Mouse (Mus musculus): ENCODE data around the gene Hbb-bt. TPM values are rescaled to one million over a fixed set of nuclear protein-coding genes. Genes with fewer than 3 reads are reported as not detected.

Hbb-bt gene
- total and polyA plus RNA-seq, 3 experiments: 0.42 to 5.6 (median 4.3) TPM

- Histone ChIP-seq H3K4me3 (replicated peaks in 1 of 3; ENCODE audit: low read depth in 2 of 3, low read length in 2 of 3, poor library complexity in 1 of 3) (no peak overlapping the region), H3K27me3 (replicated peaks) (no peaks in the 10 kb centered on the region), H3K27ac (ENCODE audit: insufficient read depth, low read depth) (no peak overlapping the region), H3K36me3 (replicated peaks in 1 of 2; ENCODE audit: control insufficient read depth in 1 of 2, insufficient read depth in 1 of 2, low read length in 1 of 2) (no peaks in the 10 kb centered on the region), H3K9me3 (replicated peaks; ENCODE audit: low read length) (no peaks in the 10 kb centered on the region), H3K4me1 (ENCODE audit: control insufficient read depth in 1 of 2, insufficient read depth in 2 of 2) (peaks cover 2 to 53% of the 10 kb centered on the region in 2 experiments; a peak in 3 of 4 replicates), H3K4me2 (ENCODE audit: insufficient read depth, low read depth, poor library complexity, severe bottlenecking) (no peak overlapping the region), H3K9ac (ENCODE audit: insufficient read depth, low read depth) (no peak overlapping the region), H3K79me2 (replicated peaks; ENCODE audit: control insufficient read depth, extremely low read depth, insufficient read depth, poor library complexity, severe bottlenecking) (no peaks in the 10 kb centered on the region)
- dilution Hi-C loops (cut with MboI; ENCODE audit: extremely low pct_ligation_motif_present, extremely low pct_unique_long_range_greater_than_20kb, low sequenced_read_pairs): no loop called here
- no peak for DNase-seq (ENCODE audit: extremely low read depth)
- in situ Hi-C loops (cut with MboI; ENCODE audit: low pct_ligation_motif_present, low pct_unique_long_range_greater_than_20kb, low sequenced_read_pairs): no loop called here
- TF ChIP-seq HCFC1 (IDR thresholded peaks at IDR 0.05; ENCODE audit: low read depth, low read length): no peak
- TF ChIP-seq MAZ (IDR thresholded peaks at IDR 0.05; ENCODE audit: low read depth, low read length): no peak
- TF ChIP-seq E2F4 (IDR thresholded peaks at IDR 0.05; ENCODE audit: insufficient replicate concordance, low read depth, low read length): no peak
- TF ChIP-seq MXI1 (IDR thresholded peaks at IDR 0.05; ENCODE audit: low read depth, low read length): no peak
- TF ChIP-seq ELF1 (IDR thresholded peaks at IDR 0.05; ENCODE audit: low read depth, low read length): no peak
- no peak for TF ChIP-seq JUND (conservative IDR thresholded peaks at IDR 0.05; ENCODE audit: low read depth, low read length)
- no peak for TF ChIP-seq BHLHE40 (IDR thresholded peaks at IDR 0.05; ENCODE audit: low read depth, low read length)
- TF ChIP-seq NELFE (IDR thresholded peaks at IDR 0.05; ENCODE audit: low read depth, low read length): no peak
- TF ChIP-seq PAX5 (IDR thresholded peaks at IDR 0.05; ENCODE audit: low read length): no peak
- no peak for TF ChIP-seq CTCF (conservative IDR thresholded peaks at IDR 0.05 in 1 of 2, IDR thresholded peaks at IDR 0.05 in 1 of 2; ENCODE audit: low read depth in 2 of 2, low read length in 2 of 2)
- no peak for TF ChIP-seq ZKSCAN1 (IDR thresholded peaks at IDR 0.05; ENCODE audit: borderline replicate concordance, low read depth, low read length)
- TF ChIP-seq RCOR1 (conservative IDR thresholded peaks at IDR 0.05; ENCODE audit: low read depth, low read length): no peak
- no peak for TF ChIP-seq TCF12 (IDR thresholded peaks at IDR 0.05; ENCODE audit: low read depth, low read length)
- TF ChIP-seq MEF2A (IDR thresholded peaks at IDR 0.05; ENCODE audit: borderline replicate concordance, low read depth, low read length): no peak
- TF ChIP-seq SMC3 (IDR thresholded peaks at IDR 0.05; ENCODE audit: low read depth, low read length): no peak
These were observed 2.5 kb downstream of the Hbb-bt start for GRCm38 (mm10) chr7:103811223-103811845.

- H3K4me3 ChIP-seq (replicated peaks in 1 of 3; ENCODE audit: low read depth in 2 of 3, low read length in 2 of 3, poor library complexity in 1 of 3): no peak overlapping the region
- TF ChIP-seq RAD21 (IDR thresholded peaks at IDR 0.05; ENCODE audit: low read depth, low read length) (no peak), UBTF (IDR thresholded peaks at IDR 0.05; ENCODE audit: low read depth, low read length) (no peak), EP300 (IDR thresholded peaks at IDR 0.05; ENCODE audit: low read length) (no peak), TCF12 (IDR thresholded peaks at IDR 0.05; ENCODE audit: low read depth, low read length) (no peak), JUN (IDR thresholded peaks at IDR 0.05; ENCODE audit: insufficient read depth, low read depth, low read length) (no peak), POLR2AphosphoS2 (IDR thresholded peaks at IDR 0.05; ENCODE audit: low read depth, low read length) (no peak), CHD2 (IDR thresholded peaks at IDR 0.05; ENCODE audit: low read length) (no peak), BHLHE40 (IDR thresholded peaks at IDR 0.05; ENCODE audit: low read depth, low read length) (no peak), E2F4 (IDR thresholded peaks at IDR 0.05; ENCODE audit: insufficient replicate concordance, low read depth, low read length) (no peak), MAFK (IDR thresholded peaks at IDR 0.05; ENCODE audit: insufficient replicate concordance, low read length) (no peak), USF2 (conservative IDR thresholded peaks at IDR 0.05; ENCODE audit: low read depth, low read length) (no peak), SIN3A (IDR thresholded peaks at IDR 0.05; ENCODE audit: low read length) (no peak), NELFE (IDR thresholded peaks at IDR 0.05; ENCODE audit: low read depth, low read length) (no peak), USF1 (IDR thresholded peaks at IDR 0.05; ENCODE audit: low read depth, low read length) (no peak), MEF2A (IDR thresholded peaks at IDR 0.05; ENCODE audit: borderline replicate concordance, low read depth, low read length) (no peak)
- H3K4me1 ChIP-seq (ENCODE audit: control insufficient read depth in 1 of 2, insufficient read depth in 2 of 2): peaks cover 2 to 53% of the 10 kb centered on the region in 2 experiments; a peak in 3 of 4 replicates
- H3K4me2 ChIP-seq (ENCODE audit: insufficient read depth, low read depth, poor library complexity, severe bottlenecking): no peak overlapping the region
- H3K9me3 ChIP-seq (replicated peaks; ENCODE audit: low read length): no peaks in the 10 kb centered on the region
- no peaks in the 10 kb centered on the region for H3K36me3 ChIP-seq (replicated peaks in 1 of 2; ENCODE audit: control insufficient read depth in 1 of 2, insufficient read depth in 1 of 2, low read length in 1 of 2)
- no peaks in the 10 kb centered on the region for H3K27me3 ChIP-seq (replicated peaks)
- dilution Hi-C loops (cut with MboI; ENCODE audit: extremely low pct_ligation_motif_present, extremely low pct_unique_long_range_greater_than_20kb, low sequenced_read_pairs) (no loop called here), in situ Hi-C loops (cut with MboI; ENCODE audit: low pct_ligation_motif_present, low pct_unique_long_range_greater_than_20kb, low sequenced_read_pairs) (no loop called here)
- H3K27ac ChIP-seq (ENCODE audit: insufficient read depth, low read depth): no peak overlapping the region
- DNase-seq (ENCODE audit: extremely low read depth): no peak
- H3K79me2 ChIP-seq (replicated peaks; ENCODE audit: control insufficient read depth, extremely low read depth, insufficient read depth, poor library complexity, severe bottlenecking): no peaks in the 10 kb centered on the region
- no peak overlapping the region for H3K9ac ChIP-seq (ENCODE audit: insufficient read depth, low read depth)
These were observed 3.0 kb downstream of the Hbb-bt start for GRCm38 (mm10) chr7:103810746-103811145.
